8 mouse cellular contexts compared by ENCODE assay signal in the genomic region with DNA sequence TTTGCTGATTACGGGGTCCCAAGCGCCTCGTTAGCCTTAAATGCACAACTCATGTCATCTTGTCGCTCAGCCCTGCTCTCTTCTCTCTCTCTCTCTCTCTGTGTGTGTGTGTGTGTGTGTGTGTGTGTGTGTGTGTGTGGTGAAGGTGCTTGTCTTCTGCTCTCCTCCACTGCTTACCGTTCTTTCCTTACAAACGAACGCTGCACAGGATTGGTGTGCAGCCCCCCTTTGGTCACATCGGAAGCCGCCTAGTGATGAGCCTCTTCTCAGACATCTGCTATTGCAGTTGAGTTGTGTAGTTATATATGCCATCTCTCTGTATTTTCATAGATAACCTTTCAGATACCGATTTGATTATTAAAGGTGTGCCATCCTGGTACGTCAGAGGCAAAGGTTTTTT. TPM values are rescaled to one million over a fixed set of nuclear protein-coding genes. Genes with fewer than 3 reads are reported as not detected.
DNase-seq lines count a peak whose midpoint lies in the region; ATAC-seq and TF ChIP-seq lines count a peak whose summit lies in the region.

No protein-coding gene starts in this region.

- H3K4me3 ChIP-seq in kidney, embryonic 16.5 days (ENCODE audit: low read length): peak overlapping the region; percentile 70
- H3K4me3 ChIP-seq in bone marrow macrophage, adult 2 months (ENCODE audit: insufficient read depth, low read length): peak overlapping the region; percentile 48
- peak overlapping the region; percentile 93 for H3K4me3 ChIP-seq in hindbrain, embryonic 11.5 days (ENCODE audit: low read depth, low read length)
- peak overlapping the region; percentile 97 for H3K4me3 ChIP-seq in midbrain, embryonic 11.5 days (ENCODE audit: low read depth, low read length)

- no peak overlapping the region for H3K27ac ChIP-seq in kidney, embryonic 16.5 days (ENCODE audit: low read length)
- H3K27ac ChIP-seq in bone marrow macrophage, adult 2 months (ENCODE audit: insufficient read depth, low read depth, low read length): no peak overlapping the region
- H3K27ac ChIP-seq in hindbrain, embryonic 11.5 days (ENCODE audit: low read depth, low read length): peak overlapping the region; percentile 97; the same call in 1 of the 2 replicates
- H3K27ac ChIP-seq in midbrain, embryonic 11.5 days (ENCODE audit: low read depth, low read length): peak overlapping the region; percentile 96

- intact Hi-C loops in gastrocnemius, postnatal 14 days (cut with DNase I; ENCODE audit: low total_unique reads): no loop called here

- ATAC-seq in kidney, embryonic 16.5 days (ENCODE audit: low FRiP score, low TSS enrichment): no peak; the same call in 1 of the 2 replicates
- no peak; the same call in 1 of the 2 replicates for ATAC-seq in hindbrain, embryonic 11.5 days (ENCODE audit: low FRiP score)
- peak; percentile 6; the same call in 1 of the 2 replicates for ATAC-seq in midbrain, embryonic 11.5 days (ENCODE audit: low FRiP score)

- TF ChIP-seq POLR2A in bone marrow macrophage, adult 2 months (IDR thresholded peaks at IDR 0.05; ENCODE audit: borderline replicate concordance, low read depth, low read length): no peak

- H3K9me3 ChIP-seq in kidney, embryonic 16.5 days (ENCODE audit: low read length): no peaks in the 10 kb centered on the region
- no peaks in the 10 kb centered on the region for H3K9me3 ChIP-seq in hindbrain, embryonic 11.5 days (ENCODE audit: control insufficient read depth, low read length)
- H3K9me3 ChIP-seq in midbrain, embryonic 11.5 days (ENCODE audit: control insufficient read depth, low read length): no peaks in the 10 kb centered on the region

- peaks cover 20% of the 10 kb centered on the region; the same call in 1 of the 2 replicates for H3K27me3 ChIP-seq in kidney, embryonic 16.5 days (ENCODE audit: insufficient read depth, low read length)
- H3K27me3 ChIP-seq in hindbrain, embryonic 11.5 days (ENCODE audit: control insufficient read depth, insufficient read depth, low read length): no peaks in the 10 kb centered on the region
- no peaks in the 10 kb centered on the region for H3K27me3 ChIP-seq in midbrain, embryonic 11.5 days (ENCODE audit: control insufficient read depth, insufficient read depth, low read length)

- no peak for DNase-seq in kidney, adult 18-20 months
- no peak for DNase-seq in hindbrain, embryonic 11.5 days (ENCODE audit: low spot score)
- DNase-seq in midbrain, embryonic 11.5 days (ENCODE audit: low spot score, missing footprints): no peak
- no peak for DNase-seq in MN1 (ENCODE audit: low spot score)
- DNase-seq in gastrocnemius, postnatal 14 days: no peak
- no peak for DNase-seq in Muller cell, postnatal 12 days (ENCODE audit: inconsistent ontology term)

- peak overlapping the region; percentile 92 for H3K4me2 ChIP-seq in kidney, embryonic 16.5 days (replicated peaks; ENCODE audit: low read depth, low read length)
- peak overlapping the region; percentile 55 for H3K4me2 ChIP-seq in hindbrain, embryonic 11.5 days (replicated peaks; ENCODE audit: low read depth, low read length)
- peak overlapping the region; percentile 47 for H3K4me2 ChIP-seq in midbrain, embryonic 11.5 days

- peaks cover 8% of the 10 kb centered on the region for H3K4me1 ChIP-seq in kidney, embryonic 16.5 days (ENCODE audit: insufficient read depth, low read length)
- no peaks in the 10 kb centered on the region for H3K4me1 ChIP-seq in bone marrow macrophage, adult 2 months (ENCODE audit: control insufficient read depth, insufficient read depth, low read length)
- H3K4me1 ChIP-seq in hindbrain, embryonic 11.5 days (replicated peaks; ENCODE audit: control insufficient read depth, insufficient read depth, low read length): peaks cover 3% of the 10 kb centered on the region; the same call in 1 of the 2 replicates
- peaks cover 25% of the 10 kb centered on the region for H3K4me1 ChIP-seq in midbrain, embryonic 11.5 days (ENCODE audit: control insufficient read depth, insufficient read depth, low read length)

- H3K9ac ChIP-seq in kidney, embryonic 16.5 days (replicated peaks; ENCODE audit: low read length): peak overlapping the region; percentile 75; the same call in 1 of the 2 replicates
- H3K9ac ChIP-seq in hindbrain, embryonic 11.5 days (ENCODE audit: low read depth, low read length): peak overlapping the region; percentile 87
- H3K9ac ChIP-seq in midbrain, embryonic 11.5 days (ENCODE audit: low read length): peak overlapping the region; percentile 98

- TF ChIP-seq CTCF in bone marrow macrophage, adult 2 months (IDR thresholded peaks at IDR 0.05; ENCODE audit: low read depth, low read length): no peak

- no peaks in the 10 kb centered on the region for H3K36me3 ChIP-seq in kidney, embryonic 16.5 days (ENCODE audit: insufficient read depth, low read length)
- H3K36me3 ChIP-seq in hindbrain, embryonic 11.5 days (ENCODE audit: control insufficient read depth, insufficient read depth, low read length): no peaks in the 10 kb centered on the region
- no peaks in the 10 kb centered on the region for H3K36me3 ChIP-seq in midbrain, embryonic 11.5 days (ENCODE audit: control insufficient read depth, insufficient read depth, low read length)

- WGBS in kidney, embryonic 16.5 days: 3% methylated on average over 11 of the region's 11 CpGs
- 3% methylated on average over 11 of the region's 11 CpGs for WGBS in hindbrain, embryonic 11.5 days
- 6% methylated on average over 10 of the region's 11 CpGs for WGBS in midbrain, embryonic 11.5 days

RNA-seq across cellular contexts. Expression of a gene that starts 1.1 kb away (rescaled TPM):
- 0.71 and 0.99 TPM in 2 replicates for polyA plus RNA-seq in kidney, embryonic 16.5 days (2015; fragmentation: Nextera tagmentation; extraction: Ambion mirVana)
- polyA plus RNA-seq in bone marrow macrophage, adult 2 months (2012; ENCODE audit: insufficient read depth, insufficient read length, missing spikeins): not detected in 2 replicates
- 13.3 and 14.9 TPM in 2 replicates for polyA plus RNA-seq in hindbrain, embryonic 11.5 days (2014; fragmentation: Nextera tagmentation; extraction: Ambion mirVana)
- 15.9 and 16.0 TPM in 2 replicates for polyA plus RNA-seq in midbrain, embryonic 11.5 days (2014; fragmentation: Nextera tagmentation; extraction: Ambion mirVana)
- total RNA-seq in gastrocnemius, postnatal 14 days (2021): under 1 TPM in 1 of 2 experiments, not detected in 1; 0.08 TPM

Comparison
In these comparisons a context has a peak if more than half of its experiments do, and no peak if none do; other contexts are left out.
1. H3K27ac ChIP-seq: peak in hindbrain, embryonic 11.5 days (single experiment) and midbrain, embryonic 11.5 days (single experiment); none in kidney, embryonic 16.5 days (single experiment) and bone marrow macrophage, adult 2 months (single experiment).
2. Peak in every context shown above with its lines, with median percentiles within 50 percentile points of each other: H3K4me2 ChIP-seq, H3K4me3 ChIP-seq and H3K9ac ChIP-seq.